Mouse (Mus musculus) cerebellum, adult 11-12 months (tissue): ENCODE measurements around the gene Il18r1.

ENCODE experiments used
- DNase-seq: peaks from one replicate; pipeline ENCODE4 v3.0.0; 2022

The Il18r1 gene

DNA sequence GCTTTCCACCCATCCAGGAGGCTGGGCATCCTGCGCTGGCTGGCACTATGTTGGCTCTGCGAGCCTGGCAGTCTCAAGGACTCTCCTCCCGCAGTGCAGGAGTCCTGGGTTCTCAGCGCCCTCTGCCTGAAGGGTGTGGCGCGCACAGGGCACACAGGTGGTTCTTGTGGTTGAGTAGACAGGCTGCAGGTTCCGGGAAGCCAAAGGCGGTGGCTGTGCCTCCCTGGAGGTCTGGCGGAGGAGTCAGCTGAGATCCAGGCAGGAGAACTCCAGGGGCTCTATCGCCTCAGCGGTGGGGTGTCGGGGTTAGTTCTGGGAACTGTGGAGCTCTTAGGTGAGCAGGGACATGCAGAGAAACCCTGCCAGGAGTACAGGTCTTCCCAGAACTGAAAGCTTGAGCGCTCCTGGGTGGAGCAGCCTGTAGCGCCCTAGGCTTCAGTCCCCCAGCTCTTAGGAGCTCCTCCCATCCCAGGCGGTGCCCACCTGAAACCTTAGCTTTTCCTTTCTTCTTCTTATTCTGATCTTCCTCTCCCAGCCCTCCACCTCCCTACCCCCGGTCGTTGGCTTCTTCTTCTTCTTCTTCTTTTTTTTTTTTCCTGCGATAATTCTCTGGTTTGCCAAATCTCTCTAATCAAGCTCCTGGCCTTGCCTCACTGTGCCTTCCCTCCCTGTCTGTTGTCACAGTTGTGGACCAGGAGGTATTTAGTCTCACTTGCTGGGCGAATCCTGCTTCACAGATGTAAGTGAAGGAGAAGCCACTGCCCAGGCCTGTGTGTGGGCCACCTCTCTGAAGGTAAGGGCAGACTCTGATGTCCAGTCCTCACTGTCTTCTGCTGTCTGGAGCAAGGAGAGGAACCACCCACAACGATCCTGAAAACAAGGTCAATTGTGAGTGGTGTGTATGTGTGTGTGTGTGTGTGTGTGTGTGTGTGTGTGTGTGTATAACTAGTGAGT lies at the start of gene Il18r1:
Gene Il18r1, plus strand, starts transcription at position 76 of the 954 bp plus-strand sequence.
- no peak for DNase-seq

GRCm38 (mm10) chr1:40417034-40417433 lies 48.3 kb upstream of the Il18r1 start:
- DNase-seq = no peak

DNA sequence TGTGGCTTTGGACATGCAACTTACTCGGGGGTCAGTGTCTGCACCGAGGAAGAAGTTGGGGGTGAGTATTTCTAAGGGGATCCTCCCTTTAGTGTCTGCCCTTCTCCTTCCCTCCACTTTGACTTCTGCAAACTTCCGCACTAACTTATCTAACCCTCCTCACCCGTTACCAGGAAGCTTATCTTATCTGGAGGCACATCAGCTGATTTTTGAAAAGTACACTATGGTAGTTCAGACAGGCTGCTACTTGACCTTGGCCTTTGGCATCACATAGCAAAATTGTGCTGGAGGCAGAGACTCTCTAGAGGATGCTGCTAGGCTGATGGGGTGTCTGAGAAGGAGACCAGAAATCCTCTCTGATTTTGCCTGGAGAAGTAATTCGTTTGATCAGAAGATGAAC lies 46.8 kb upstream of the Il18r1 start:
- no peak for DNase-seq

DNA sequence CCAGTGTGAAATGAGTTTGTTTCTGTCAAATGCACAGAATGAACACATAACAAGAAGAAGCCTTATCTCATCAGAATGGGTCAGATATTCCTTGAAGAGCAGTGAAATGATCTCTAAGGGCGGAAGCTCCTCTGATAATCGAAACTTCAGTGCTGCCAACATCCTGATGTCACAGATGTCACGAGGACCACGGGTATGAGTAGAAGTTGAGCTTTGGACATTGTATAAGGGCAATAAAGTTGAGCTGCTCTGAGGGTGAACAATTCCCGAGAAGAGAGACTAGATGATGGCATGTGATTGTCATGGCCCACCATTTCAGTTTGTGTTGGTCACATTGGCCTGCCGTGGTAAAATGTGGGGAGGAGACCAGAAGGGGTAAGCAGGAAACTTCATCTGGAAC lies 41.5 kb upstream of the Il18r1 start:
- no peak for DNase-seq

DNA sequence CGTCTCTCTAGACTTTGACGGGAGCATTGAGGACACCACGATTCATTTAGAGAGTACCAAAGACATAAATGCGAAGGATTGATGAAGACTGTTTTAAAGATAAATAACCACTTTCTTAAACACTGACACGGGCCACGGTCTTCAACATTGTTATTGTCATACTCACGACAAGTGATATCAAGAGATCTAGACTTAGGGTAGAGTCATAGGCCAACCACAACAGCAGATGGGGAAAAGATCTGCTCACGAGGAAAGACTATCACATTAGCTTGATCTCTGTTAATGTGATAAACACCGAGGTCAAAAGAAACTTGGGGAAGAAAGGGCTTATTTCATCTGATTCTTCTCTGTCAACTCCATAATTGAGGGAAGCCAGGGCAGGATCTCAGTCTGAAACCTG lies 38.1 kb upstream of the Il18r1 start:
- DNase-seq = no peak

GRCm38 (mm10) chr1:40427901-40428300 lies 37.5 kb upstream of the Il18r1 start:
- no peak for DNase-seq

- DNase-seq = no peak
Measured at GRCm38 (mm10) chr1:40428910-40429675, 36.3 kb upstream of the Il18r1 start, which contains the start of gene Il1rl1. Gene Il1rl1 (plus strand): TSS chr1:40429570.

GRCm38 (mm10) chr1:40430143-40430834 lies 35.1 kb upstream of the Il18r1 start:
- no peak for DNase-seq

GRCm38 (mm10) chr1:40432169-40432568 lies 33.2 kb upstream of the Il18r1 start:
- no peak for DNase-seq

GRCm38 (mm10) chr1:40435936-40436335 lies 29.4 kb upstream of the Il18r1 start:
- DNase-seq = no peak

DNA sequence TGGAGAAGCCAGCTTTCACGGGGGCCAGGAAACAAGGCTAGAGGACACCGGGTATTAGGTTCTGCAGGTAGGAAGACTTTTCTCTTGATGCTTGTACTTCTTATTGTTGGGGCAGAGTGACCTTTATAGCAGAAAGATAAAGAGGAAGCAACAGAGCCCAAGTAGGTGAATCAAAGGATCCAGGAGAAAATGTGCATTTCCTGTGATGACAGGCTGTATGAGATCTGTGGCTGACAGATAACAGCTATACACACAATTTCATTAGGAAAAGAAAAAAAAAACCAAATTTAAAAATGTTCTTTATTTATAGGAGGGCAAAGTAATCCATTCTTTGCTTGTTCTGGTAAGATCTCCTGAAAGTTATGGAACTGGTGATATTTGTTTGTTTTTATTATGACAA lies 28.0 kb upstream of the Il18r1 start:
- DNase-seq = no peak

DNA sequence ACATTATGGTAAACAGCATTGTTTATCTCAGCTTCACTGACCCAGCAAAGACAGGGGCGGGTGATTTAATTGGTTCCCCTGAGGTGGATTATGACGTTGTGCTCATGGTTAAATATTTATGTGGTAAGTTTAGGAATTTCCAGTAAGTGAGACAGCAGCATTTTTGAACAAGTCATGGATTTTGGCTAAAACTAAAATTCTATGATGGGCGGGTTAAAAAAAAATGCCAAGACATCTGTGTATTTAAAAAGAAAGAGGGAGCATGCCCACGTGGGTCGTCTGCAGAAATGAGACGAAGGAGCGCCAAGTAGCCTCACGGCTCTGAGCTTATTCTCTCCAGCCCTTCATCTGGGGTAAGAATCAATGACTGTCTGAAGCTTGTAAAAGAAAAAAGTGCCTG lies 25.8 kb upstream of the Il18r1 start:
- DNase-seq = no peak

DNA sequence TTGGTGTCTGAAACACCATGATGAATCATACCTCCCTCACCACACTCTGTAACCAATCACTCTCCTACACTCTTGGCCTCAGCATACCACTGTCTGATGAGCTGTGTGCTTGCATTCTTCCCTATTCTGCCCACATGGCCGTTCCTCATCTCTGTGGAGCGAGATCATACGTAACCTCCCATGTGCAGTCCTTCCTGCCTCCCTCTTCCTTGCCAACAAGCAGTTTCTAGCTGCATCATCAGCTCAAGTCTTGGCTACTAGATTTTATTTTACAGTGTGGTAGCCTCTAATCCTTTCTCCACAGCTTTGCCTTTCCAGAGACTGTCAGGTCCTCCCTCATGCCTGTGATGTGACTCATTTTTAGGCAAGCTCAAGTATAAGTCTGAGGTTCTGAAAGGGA lies 20.6 kb upstream of the Il18r1 start:
- no peak for DNase-seq

DNA sequence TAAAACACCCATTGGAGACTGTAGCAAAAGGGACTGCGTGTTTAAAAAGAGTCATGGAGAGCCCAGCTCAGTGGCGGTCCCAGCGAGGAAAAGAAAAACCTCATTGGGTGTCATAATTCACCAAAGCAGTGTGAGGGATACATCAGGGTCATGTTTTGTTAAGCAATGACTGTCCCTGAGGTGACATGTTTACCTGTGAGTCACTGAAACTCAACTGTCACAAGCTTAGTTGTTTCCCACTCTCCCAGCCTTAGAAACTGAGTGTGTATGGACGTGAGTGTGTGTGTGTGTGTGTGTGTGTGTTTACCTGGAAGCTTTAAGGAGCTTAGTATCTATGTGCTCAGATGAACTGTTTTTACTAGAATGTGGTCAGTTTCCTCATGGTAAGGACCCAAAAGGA lies 2.0 kb downstream of the Il18r1 start:
- no peak for DNase-seq

DNA sequence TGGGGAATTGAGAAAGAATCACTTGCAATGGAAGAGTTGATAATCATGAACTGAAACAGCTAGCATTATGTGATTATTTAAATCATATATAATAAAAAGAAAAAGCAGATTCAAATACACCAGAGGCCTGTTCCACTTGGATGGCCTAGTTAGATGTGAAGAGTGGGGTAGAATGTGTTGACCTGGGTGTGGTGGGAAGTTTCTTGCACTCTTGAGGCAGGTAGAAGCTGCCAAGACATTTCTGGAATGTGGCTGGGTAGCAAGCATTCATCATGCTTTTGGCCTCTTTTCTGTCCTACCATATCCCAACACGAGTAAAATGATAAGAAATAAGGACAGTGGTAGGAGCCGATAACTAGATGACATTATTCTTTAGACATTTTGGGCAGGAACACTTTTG lies 3.5 kb downstream of the Il18r1 start:
- DNase-seq = no peak

DNA sequence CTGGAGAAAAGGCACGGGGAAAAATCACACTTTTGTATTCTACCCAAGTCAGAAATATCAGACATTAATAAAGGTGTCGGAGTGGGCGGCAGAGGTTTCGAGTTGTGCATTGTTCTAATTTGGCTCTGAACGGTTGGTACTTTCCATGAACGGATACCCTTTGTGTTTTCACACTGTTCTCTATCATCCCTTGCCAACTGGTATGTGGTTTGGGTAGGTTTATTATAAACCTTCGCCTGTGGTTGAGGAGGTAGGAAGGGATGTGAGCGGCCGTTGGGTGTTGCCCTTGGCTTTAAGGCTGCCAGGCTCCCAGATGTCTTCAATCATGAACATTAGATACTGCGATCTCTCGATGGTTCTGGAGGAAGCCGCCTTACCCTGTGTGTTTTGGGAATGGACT lies 4.5 kb downstream of the Il18r1 start:
- DNase-seq = no peak

GRCm38 (mm10) chr1:40472401-40472800 lies 7.0 kb downstream of the Il18r1 start:
- DNase-seq = no peak

GRCm38 (mm10) chr1:40473640-40474039 lies 8.3 kb downstream of the Il18r1 start:
- DNase-seq = no peak

DNA sequence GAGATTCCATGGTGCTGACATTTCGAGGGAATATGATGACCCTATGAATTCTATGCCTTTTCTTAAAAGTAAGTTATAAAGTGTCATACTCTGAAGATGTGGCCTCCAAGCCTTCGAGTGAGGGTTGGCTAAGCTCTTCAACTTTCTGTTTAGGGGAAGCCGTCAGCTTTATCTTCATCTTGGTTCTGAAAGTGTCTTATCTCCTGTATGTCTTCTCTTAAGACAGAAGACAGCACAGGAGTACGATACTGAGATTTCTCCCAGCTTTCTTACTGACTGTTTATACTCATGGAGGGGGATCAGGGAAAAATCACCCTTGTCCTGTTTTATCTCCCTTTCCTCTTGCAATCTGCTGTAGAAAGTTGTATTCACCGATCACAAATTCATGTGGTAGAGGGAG lies 9.0 kb downstream of the Il18r1 start:
- DNase-seq = no peak

DNA sequence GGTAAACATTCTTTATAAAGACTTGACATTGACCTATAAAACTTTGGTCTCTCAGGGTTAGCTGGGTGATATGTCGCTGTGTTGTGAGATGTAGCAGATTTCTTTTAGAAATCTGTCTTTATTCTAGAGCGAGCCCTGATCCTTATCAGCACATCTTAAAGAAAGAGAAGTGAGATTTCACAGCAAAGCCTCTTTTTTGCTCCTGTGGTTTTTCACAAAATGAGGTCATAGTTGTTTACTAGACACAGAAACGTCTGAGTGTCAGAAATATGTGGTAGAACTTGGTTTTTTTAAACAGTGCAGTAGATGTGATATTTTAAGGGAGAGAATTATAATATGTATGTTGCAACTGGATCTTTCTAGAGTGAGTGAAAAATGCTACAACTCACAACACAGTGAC lies 10.3 kb downstream of the Il18r1 start:
- DNase-seq = no peak

DNA sequence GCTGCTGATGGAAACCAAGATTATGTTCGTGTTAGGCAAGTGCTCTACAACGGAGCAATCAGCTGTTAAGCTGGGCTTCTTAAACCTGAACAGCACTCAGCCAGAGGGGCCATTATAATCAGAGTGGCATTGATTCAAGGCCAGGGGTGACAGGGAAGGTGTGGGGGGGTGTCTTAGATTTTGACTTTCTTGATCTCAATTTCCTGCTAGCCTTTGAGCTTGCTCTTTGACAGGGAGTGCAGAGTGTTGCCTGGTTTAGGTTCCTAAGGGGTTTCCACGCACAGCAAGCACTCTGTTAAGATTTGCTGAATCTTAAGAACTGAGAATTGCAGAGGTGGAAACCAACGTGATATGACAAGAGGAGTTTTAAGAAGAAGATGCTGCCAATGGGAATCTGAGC lies 11.4 kb downstream of the Il18r1 start:
- DNase-seq = no peak

DNA sequence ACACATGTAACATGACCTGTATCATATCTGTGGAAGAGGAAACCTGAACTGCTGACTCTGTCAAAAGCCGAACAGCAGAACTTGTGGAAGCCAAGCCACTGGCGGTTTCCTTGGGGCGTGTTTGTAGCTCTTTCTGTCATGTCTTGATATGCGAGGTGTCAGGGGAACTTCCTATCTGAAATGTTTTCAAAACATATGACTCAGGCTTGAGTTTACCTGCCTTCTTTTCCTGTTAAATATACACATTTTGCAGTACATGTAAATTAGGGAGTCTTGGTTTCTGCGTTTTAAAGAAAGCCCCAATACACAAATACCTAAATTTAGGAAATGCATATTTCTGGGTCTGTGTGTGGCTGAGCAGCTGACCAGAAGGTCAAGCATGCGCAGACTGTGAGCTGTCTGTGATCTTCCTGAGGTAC lies 14.2 kb downstream of the Il18r1 start:
- DNase-seq = no peak

DNA sequence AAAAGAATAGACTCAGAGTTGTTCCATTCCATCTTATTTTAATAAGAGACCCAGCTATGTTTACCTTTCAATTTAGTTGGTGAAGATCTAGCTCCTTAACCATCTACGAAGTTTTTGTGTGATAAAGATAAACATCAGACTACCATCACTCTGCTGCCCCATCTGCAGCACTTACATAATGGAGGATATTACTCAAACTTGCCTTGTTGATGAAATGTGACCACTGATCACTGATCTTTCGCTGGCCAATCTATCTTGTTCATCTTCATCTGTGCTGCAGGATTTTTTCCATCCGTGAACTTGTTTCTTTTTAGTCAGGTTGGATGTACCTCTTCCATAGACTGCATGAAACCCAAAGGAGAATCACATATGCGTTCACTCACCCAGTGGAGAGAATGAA lies 29.2 kb downstream of the Il18r1 start:
- DNase-seq = no peak
